Mouse (Mus musculus) megakaryocyte, embryonic 14.5 days (primary cell): ENCODE data around the gene Ccsap.

Experiments
- FLI1 ChIP-seq: IDR thresholded peaks from 2 replicates; pipeline ENCODE4 v1.6.1; 2012; ENCODE audit warnings: low read length, inconsistent platforms, mixed read lengths
- GATA1 ChIP-seq: IDR thresholded peaks from 3 replicates; pipeline ENCODE4 v1.6.1; 2012; ENCODE audit warnings: mixed read lengths, low read length, inconsistent platforms, borderline replicate concordance

DNA sequence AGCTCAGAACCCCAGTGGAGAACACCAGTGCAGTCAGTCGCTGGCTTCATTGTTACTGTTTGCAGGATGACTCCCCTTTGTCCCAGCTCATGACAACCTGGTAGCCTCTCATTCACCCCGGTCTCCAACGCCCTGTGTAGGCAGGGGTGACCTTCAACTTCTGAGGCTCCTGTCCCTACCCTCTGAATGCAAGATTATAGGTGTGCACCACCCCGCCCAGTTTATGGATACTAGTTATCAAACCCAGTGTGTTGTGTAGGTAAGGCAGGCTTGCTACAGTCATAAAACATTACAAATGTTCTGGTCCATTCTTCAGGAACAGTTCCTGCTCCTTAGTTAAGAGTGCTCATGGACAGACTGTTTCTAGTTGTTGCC lies 46.1 kb downstream of the Ccsap start:
- no peak for TF ChIP-seq FLI1
- TF ChIP-seq GATA1: no peak
